Mouse (Mus musculus) WW6 (cell line): ENCODE measurements around the gene Vasp.

ENCODE experiments used
- DNase-seq: peaks from one replicate; pipeline ENCODE4 v3.0.0-alpha.2; 2013; ENCODE audit warnings: low read depth, low spot score

The Vasp gene

GRCm38 (mm10) chr7:19211041-19211675 is 60.5 kb downstream of the Vasp start:
- no peak for DNase-seq

- DNase-seq: no peak
Observed at GRCm38 (mm10) chr7:19210010-19210409, 61.6 kb downstream of the Vasp start.

- DNase-seq: no peak
Observed at GRCm38 (mm10) chr7:19209494-19209893, 62.1 kb downstream of the Vasp start.

DNA sequence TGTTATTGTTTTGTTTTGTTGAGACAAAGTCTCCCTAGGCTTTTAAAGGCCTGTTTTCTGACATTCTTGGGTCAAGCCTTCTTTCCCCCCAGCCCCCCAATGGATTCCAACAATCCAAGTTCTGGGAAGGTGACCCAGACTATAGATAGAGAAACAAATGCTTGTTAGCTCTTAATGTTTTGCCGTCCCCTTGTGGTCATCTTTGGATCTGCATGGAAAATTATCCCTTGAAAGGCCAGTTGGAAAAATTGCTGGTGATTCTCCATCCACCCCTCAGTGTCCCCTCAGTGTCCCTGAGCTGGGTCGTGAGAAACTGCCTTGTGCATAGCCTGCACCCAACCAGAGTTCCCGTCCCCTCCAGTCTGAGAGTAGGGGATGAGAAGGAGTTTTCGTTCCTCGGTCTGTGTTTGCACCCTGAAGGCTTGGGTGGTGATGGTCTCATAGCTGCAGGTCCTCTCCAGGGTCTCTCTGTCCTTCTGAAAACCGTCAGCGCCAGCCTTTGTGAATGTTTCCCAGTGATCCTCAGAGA is 62.6 kb downstream of the Vasp start:
- DNase-seq: no peak

GRCm38 (mm10) chr7:19208201-19208910 is 63.3 kb downstream of the Vasp start:
- no peak for DNase-seq
